Mouse (Mus musculus) liver, embryonic 16.5 days (tissue): ENCODE results near the gene Mthfd2. TPM values are rescaled to one million over a fixed set of nuclear protein-coding genes. Genes with fewer than 3 reads are reported as not detected.
"Not testable (repeated sequence)": the region's sequence is repeated elsewhere in the genome, so short reads cannot be mapped to it uniquely, and the experiment has no call there.

Source experiments
- ATAC-seq: fragments of 200-750 bp; cut with Nextera tagmentation; 2 replicates; pipeline ENCODE4 v1.8.0; 2017; ENCODE audit warnings: low read depth, mild to moderate bottlenecking, moderate number of reproducible peaks, moderate library complexity
- H3K27ac ChIP-seq: fragments of 300-500 bp; sonication (generic); 2 replicates; pipeline ENCODE4 v1.5.1; 2014; ENCODE audit warnings: mild to moderate bottlenecking, low read length
- H3K27me3 ChIP-seq: fragments of 300-500 bp; sonication (generic); 2 replicates; pipeline ENCODE4 v1.6.1; 2014; ENCODE audit warnings: low read depth, low read length, mixed read lengths; ENCODE audit not compliant: control insufficient read depth, insufficient read depth
- H3K36me3 ChIP-seq: fragments of 300-500 bp; sonication (generic); 2 replicates; pipeline ENCODE4 v1.6.1; 2014; ENCODE audit warnings: mild to moderate bottlenecking; ENCODE audit not compliant: control insufficient read depth, insufficient read depth
- H3K4me1 ChIP-seq: fragments of 300-500 bp; sonication (generic); 2 replicates; pipeline ENCODE4 v1.6.1; 2014; ENCODE audit warnings: low read depth, low read length, mixed read lengths; ENCODE audit not compliant: control insufficient read depth
- H3K4me2 ChIP-seq: fragments of 300-500 bp; sonication (generic); 2 replicates; pipeline ENCODE4 v1.6.1; 2014; ENCODE audit warnings: low read depth, low read length, mixed read lengths
- H3K4me3 ChIP-seq: fragments of 300-500 bp; sonication (generic); 2 replicates; pipeline ENCODE4 v1.5.1; 2014; ENCODE audit warnings: low read depth, mild to moderate bottlenecking, low read length
- H3K9ac ChIP-seq: fragments of 300-500 bp; sonication (generic); 2 replicates; pipeline ENCODE4 v1.6.1; 2014; ENCODE audit warnings: low read depth, low read length
- H3K9me3 ChIP-seq: fragments of 300-500 bp; sonication (generic); replicated peaks from 2 replicates; pipeline ENCODE4 v1.6.1; 2016; ENCODE audit warnings: low read length; ENCODE audit not compliant: control insufficient read depth
- WGBS: fragments of 180-500 bp; shearing (Covaris S2); extraction: QIAGEN DNeasy Blood & Tissue Kit; methylation state at CpG from one replicate; pipeline ENCODE4 v1.1.7; 2014; ENCODE audit not compliant: insufficient replicate concordance; 5-methylcytosine and 5-hydroxymethylcytosine counted together
- polyA plus RNA-seq: library from polyadenylated mRNA; unstranded; fragments of >200 nt; fragmentation: Nextera tagmentation; extraction: Ambion mirVana; gene quantifications from 2 replicates; pipeline ENCODE4 v1.2.1, GENCODE M21; 2015

The Mthfd2 gene
- polyA plus RNA-seq, 1 experiment from 2014 or later, result 59.6 TPM

DNA sequence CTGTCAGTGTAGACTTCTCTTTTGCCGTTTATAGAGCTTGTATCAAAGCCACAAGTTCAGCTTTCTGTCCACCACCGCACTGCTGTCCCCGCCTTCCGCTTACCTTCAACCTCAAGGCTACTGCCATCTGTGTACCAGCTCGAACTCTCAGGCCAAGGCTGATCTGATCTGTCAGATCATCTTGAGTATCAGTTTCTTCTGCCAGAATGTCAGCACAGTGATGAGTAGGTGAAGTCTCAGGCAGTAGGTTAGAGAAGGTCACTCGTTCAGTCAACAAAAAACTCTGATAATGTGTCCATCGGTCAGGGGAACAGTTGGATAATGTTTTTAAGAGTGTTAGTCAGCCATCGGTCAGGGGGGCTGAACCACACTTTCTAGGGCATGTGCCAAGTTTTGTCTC, 19.6 kb upstream of the Mthfd2 start:
- not testable (repeated sequence) for H3K9me3 ChIP-seq, H3K4me2 ChIP-seq, H3K4me3 ChIP-seq, H3K27ac ChIP-seq, H3K27me3 ChIP-seq, H3K9ac ChIP-seq, ATAC-seq
- WGBS, result 77% methylated on average over 8 of the region's 8 CpGs
- Histone ChIP-seq H3K4me1 (peaks cover 10% of the 10 kb centered on the region), H3K36me3 (peaks cover 22% of the 10 kb centered on the region)

- H3K36me3 ChIP-seq, result peaks cover 43% of the 10 kb centered on the region
- H3K4me2 ChIP-seq, result no peak overlapping the region
- no peak overlapping the region for H3K27ac ChIP-seq
- H3K4me1 ChIP-seq, result no peaks in the 10 kb centered on the region
- no peak overlapping the region for H3K4me3 ChIP-seq
- 93% methylated on average over 2 of the region's 2 CpGs for WGBS
- no peaks in the 10 kb centered on the region for H3K9me3 ChIP-seq
- no peaks in the 10 kb centered on the region for H3K27me3 ChIP-seq
- no peak for ATAC-seq
- H3K9ac ChIP-seq, result no peak overlapping the region
Measured at GRCm38 (mm10) chr6:83342957-83343356, 17.2 kb upstream of the Mthfd2 start.

DNA sequence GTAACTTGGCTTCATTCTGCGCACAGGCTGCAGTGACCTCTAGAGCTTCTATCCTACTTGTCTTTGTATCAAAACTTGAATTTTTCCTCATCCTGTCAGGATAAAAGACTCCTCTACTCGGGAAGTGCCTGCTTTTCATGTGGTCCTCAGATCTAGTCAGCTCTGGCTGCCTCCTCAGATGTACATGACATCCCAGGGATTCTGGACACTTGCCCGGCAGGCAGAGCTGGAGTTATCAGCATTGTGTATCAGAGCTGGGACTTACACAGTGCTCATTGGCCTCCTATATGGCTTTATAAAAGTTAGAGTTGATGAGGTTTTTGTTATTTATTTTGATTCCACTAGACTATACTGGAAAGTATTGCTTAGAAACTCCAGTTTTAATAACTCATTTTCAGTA, 15.7 kb upstream of the Mthfd2 start:
- Histone ChIP-seq H3K4me2 (no peak overlapping the region), H3K4me1 (no peaks in the 10 kb centered on the region), H3K27ac (no peak overlapping the region), H3K4me3 (no peak overlapping the region), H3K9ac (no peak overlapping the region), H3K27me3 (no peaks in the 10 kb centered on the region), H3K36me3 (peaks cover 44% of the 10 kb centered on the region), H3K9me3 (no peaks in the 10 kb centered on the region)
- no peak for ATAC-seq
- WGBS, result 70% methylated on average over 3 of the region's 3 CpGs

DNA sequence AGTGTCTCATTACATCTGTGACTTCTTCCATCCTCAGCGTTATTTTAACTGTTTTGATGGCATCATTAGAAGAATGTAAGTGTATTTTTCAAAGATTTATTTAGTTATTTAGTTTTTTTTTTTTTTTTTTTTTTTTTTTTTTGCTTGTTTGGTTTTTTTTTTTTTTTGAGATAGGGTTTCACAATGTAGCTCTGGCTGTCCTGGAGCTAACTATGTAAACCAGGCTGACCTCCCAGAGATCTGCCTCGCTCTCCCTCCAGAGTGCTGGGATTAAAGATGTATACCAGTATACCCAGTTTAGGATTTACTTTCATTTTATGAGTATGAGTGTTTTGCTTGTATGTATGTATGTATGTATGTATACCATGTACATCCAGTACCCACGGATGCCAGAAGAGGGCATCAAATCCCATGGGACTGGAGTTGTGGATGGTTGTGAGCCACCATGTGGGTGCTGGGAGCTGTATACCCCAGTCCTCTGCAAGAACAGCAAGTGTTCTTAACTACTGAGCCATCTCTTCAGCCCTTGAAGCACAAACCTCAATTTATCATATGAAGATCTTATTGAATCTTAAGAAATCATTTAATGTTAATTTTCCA, 2.0 kb upstream of the Mthfd2 start:
- Histone ChIP-seq H3K36me3 (peaks cover 37% of the 10 kb centered on the region), H3K4me1 (peaks cover 20% of the 10 kb centered on the region), H3K27ac (no peak overlapping the region), H3K27me3 (no peaks in the 10 kb centered on the region), H3K9me3 (no peaks in the 10 kb centered on the region), H3K9ac (no peak overlapping the region), H3K4me3 (peak overlapping the region; percentile 74), H3K4me2 (peak overlapping the region; percentile 56)
- WGBS, result 84% methylated on average over 3 of the region's 3 CpGs
- no peak for ATAC-seq

DNA sequence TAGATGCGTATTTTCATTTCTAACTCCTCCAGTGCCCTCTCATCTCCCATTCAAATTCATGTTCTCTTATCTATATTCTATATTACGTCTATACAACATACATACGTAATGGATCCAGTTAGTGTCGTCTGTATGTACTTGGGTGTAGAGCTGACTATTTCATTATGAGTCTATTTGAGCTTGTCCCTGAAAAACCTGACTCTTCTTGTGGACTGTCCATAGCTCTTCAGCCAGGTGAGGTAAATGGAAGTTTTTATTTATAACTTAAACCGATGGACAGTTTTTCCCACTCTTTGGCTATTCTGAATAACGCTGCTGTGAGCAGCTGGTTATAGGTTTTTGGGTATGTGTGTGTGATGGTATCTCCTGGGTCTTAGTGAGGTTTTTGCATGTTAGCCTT, 1.1 kb upstream of the Mthfd2 start:
- peak overlapping the region; percentile 74 for H3K4me3 ChIP-seq
- no peaks in the 10 kb centered on the region for H3K27me3 ChIP-seq
- H3K9ac ChIP-seq, result peak overlapping the region; percentile 69
- peaks cover 20% of the 10 kb centered on the region for H3K4me1 ChIP-seq
- H3K27ac ChIP-seq, result peak overlapping the region; percentile 96
- ATAC-seq, result no peak
- H3K9me3 ChIP-seq, result no peaks in the 10 kb centered on the region
- peak overlapping the region; percentile 56 for H3K4me2 ChIP-seq
- WGBS, result 26% methylated on average over 6 of the region's 6 CpGs
- H3K36me3 ChIP-seq, result peaks cover 30% of the 10 kb centered on the region

DNA sequence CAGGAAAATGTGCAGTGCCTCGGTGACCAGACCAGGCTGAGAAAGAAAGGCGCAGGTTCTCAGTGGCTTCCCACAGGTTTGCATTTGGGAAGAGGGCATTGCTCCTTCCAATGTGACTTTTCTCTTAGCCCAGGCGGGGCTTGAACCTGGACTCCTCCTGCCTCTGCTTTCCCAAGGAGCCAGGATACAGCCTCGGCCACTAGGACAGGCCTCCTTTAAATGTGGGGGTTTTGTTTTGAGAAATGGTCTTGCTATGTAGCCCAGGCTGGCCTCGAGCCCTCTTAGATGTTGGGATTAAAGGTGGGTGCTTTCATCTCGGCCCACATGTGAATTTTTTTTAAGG, 657 bp upstream of the Mthfd2 start:
- no peaks in the 10 kb centered on the region for H3K9me3 ChIP-seq
- peak overlapping the region; percentile 56 for H3K4me2 ChIP-seq
- 1% methylated on average over 6 of the region's 6 CpGs for WGBS
- H3K27ac ChIP-seq, result peak overlapping the region; percentile 96
- H3K9ac ChIP-seq, result peak overlapping the region; percentile 69
- peaks cover 26% of the 10 kb centered on the region for H3K36me3 ChIP-seq
- ATAC-seq, result peak; percentile 5
- peaks cover 20% of the 10 kb centered on the region for H3K4me1 ChIP-seq
- no peaks in the 10 kb centered on the region for H3K27me3 ChIP-seq
- peak overlapping the region; percentile 74 for H3K4me3 ChIP-seq

- Histone ChIP-seq H3K4me2 (no peak overlapping the region), H3K4me3 (no peak overlapping the region), H3K9me3 (no peaks in the 10 kb centered on the region), H3K36me3 (peaks cover 7% of the 10 kb centered on the region), H3K27me3 (no peaks in the 10 kb centered on the region), H3K27ac (no peak overlapping the region), H3K4me1 (peaks cover 20% of the 10 kb centered on the region), H3K9ac (no peak overlapping the region)
- 45% methylated on average over 8 of the region's 8 CpGs for WGBS
- ATAC-seq, result no peak
Measured at GRCm38 (mm10) chr6:83323652-83324419, 1.9 kb downstream of the Mthfd2 start.

GRCm38 (mm10) chr6:83322794-83323193, 2.9 kb downstream of the Mthfd2 start:
- Histone ChIP-seq H3K4me2 (no peak overlapping the region), H3K27ac (no peak overlapping the region), H3K27me3 (no peaks in the 10 kb centered on the region), H3K9me3 (no peaks in the 10 kb centered on the region), H3K9ac (no peak overlapping the region), H3K36me3 (peaks cover 1% of the 10 kb centered on the region; the same call in 1 of the 2 replicates), H3K4me3 (no peak overlapping the region), H3K4me1 (peaks cover 17% of the 10 kb centered on the region)
- ATAC-seq, result no peak
- 57% methylated on average over 2 of the region's 2 CpGs for WGBS

DNA sequence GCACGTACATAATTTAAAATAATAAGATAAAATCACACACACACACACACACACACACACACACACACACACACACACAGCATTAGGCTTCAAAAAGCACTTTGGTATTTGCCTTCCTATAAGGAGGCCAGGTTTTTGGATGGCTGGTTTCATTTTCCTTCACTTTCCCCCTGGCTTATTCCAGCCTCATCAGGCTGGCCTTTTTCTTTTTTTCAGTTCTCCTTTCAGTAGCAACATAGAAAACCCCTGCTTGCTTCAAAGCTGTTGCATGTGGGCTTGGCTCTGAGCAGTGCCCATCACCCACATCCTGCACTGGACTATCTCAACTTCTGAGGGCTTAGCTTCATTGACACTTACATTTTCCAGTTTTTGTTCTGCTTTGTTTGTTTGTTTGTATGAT, 3.8 kb downstream of the Mthfd2 start:
- 50% methylated on average over 1 of the region's 1 CpGs for WGBS
- H3K36me3 ChIP-seq, result no peaks in the 10 kb centered on the region
- no peaks in the 10 kb centered on the region for H3K27me3 ChIP-seq
- no peak for ATAC-seq
- no peaks in the 10 kb centered on the region for H3K9me3 ChIP-seq
- H3K4me3 ChIP-seq, result no peak overlapping the region
- H3K9ac ChIP-seq, result no peak overlapping the region
- peaks cover 11% of the 10 kb centered on the region for H3K4me1 ChIP-seq
- H3K27ac ChIP-seq, result no peak overlapping the region
- H3K4me2 ChIP-seq, result no peak overlapping the region
